Mouse (Mus musculus): Measurements from ENCODE around the gene Acsl3.

Gene Acsl3

DNA sequence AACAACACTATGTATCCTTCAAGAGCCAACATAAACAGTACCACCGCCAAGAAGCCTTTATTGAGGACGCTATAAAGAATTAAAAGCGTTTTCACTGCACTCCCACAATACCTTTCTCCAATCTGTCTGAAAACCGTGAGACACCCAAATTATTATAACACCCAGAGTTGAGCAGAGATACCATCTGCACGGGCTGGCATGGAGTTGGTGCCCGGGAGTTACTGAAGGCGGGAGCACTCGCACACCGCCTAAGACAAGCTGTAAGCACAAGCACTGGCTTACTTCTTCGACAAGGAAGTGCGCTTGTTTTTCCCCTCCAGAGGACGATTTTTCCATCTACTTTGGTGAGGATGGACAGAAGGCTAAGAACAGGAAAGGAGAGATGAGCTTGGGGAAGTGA is 84.6 kb downstream of the Acsl3 start:
- DNase-seq (ENCODE audit: low read depth, low spot score): no peak

DNA sequence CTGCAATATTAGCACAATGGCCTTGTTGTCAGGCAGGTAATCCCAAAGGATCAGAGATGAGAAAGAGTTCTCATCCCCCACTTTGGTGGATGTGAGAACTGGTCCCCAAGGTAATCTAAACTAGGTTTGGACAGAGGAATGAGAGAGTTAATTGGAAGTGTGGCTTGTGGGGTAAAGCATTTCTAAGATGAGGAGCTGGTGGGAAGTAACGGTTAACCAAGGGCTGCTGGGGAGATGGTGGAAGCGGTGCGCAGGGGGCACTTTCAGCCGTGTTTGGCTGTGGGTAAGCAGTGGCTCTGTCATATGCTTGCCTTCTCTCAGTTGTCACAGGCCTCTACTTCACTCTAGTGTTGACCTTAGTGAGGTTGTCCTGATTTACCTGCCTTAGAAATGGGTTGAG is 85.7 kb downstream of the Acsl3 start:
- no peak for DNase-seq (ENCODE audit: low read depth, low spot score)

GRCm38 (mm10) chr1:78745230-78745777 is 87.7 kb downstream of the Acsl3 start:
- DNase-seq (ENCODE audit: low read depth, low spot score): no peak
